Mouse (Mus musculus): ENCODE measurements around the gene Wipf1. TPM values are rescaled to one million over a fixed set of nuclear protein-coding genes. Genes with fewer than 3 reads are reported as not detected.

Gene Wipf1
- polyA plus RNA-seq, 1 experiment from 2014 or later: 10.9 TPM

DNA sequence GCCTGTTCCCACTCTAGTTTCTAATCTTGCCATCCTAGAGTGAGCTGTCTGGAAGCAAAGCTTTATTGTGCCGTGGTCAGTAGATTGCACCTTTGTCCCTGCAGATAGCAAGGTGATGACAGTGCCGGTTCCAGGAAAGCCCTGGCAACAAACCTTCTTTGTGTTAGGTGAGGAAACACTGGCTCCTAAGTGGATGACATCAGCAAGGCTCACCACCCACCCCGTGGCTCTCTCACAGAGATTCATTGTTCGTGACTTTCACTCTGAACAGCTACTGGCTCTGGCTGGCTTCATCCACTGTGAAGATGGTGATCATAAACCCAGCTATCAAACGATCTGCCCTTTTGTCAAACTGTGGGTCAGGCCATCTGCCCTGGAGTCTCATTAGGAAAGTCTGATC, 113.6 kb downstream of the Wipf1 start:
- no peaks in the 10 kb centered on the region for H3K36me3 ChIP-seq (ENCODE audit: control insufficient read depth, insufficient read depth, low read length)
- no peak overlapping the region for H3K4me2 ChIP-seq (ENCODE audit: low read depth, low read length, severe bottlenecking)
- H3K9me3 ChIP-seq (ENCODE audit: control insufficient read depth, low read length): no peaks in the 10 kb centered on the region
- no peaks in the 10 kb centered on the region for H3K27me3 ChIP-seq (ENCODE audit: control insufficient read depth, insufficient read depth, low read length)
- H3K9ac ChIP-seq (ENCODE audit: low read length): no peak overlapping the region
- DNase-seq (ENCODE audit: low spot score) (no peak), ATAC-seq (replicated peaks; ENCODE audit: low FRiP score) (no peak)
- H3K27ac ChIP-seq (ENCODE audit: low read depth, low read length): no peak overlapping the region
- no peak overlapping the region for H3K4me3 ChIP-seq (ENCODE audit: low read depth, low read length)
- 73% methylated on average over 5 of the region's 5 CpGs for WGBS
- H3K4me1 ChIP-seq (replicated peaks; ENCODE audit: control insufficient read depth, insufficient read depth, low read length): peaks cover 6% of the 10 kb centered on the region; the same call in 1 of the 2 replicates

DNA sequence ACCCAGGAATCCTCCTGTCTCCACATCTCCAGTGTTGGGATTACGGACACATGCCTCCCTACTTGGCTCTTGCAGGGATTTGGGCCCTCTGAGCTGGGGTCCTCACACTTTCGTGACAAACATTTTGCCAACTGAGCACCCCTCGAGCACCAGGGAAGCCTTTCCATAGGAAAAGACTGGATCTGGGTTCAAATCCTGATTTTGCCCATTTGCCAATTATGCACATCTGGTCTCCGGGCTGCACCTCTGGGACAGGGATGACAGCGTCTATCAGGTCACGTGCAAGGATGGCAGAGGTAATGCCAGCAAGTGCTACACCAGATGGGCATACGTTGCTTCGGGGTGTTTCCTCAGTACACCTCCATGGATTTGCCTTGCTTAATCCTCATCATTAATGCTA, 119.5 kb downstream of the Wipf1 start:
- H3K4me1 ChIP-seq (replicated peaks; ENCODE audit: control insufficient read depth, insufficient read depth, low read length): no peaks in the 10 kb centered on the region
- DNase-seq (ENCODE audit: low spot score) (no peak), ATAC-seq (replicated peaks; ENCODE audit: low FRiP score) (no peak)
- 91% methylated on average over 8 of the region's 8 CpGs for WGBS
- H3K9ac ChIP-seq (ENCODE audit: low read length): no peak overlapping the region
- no peak overlapping the region for H3K4me3 ChIP-seq (ENCODE audit: low read depth, low read length)
- H3K4me2 ChIP-seq (ENCODE audit: low read depth, low read length, severe bottlenecking): no peak overlapping the region
- H3K27me3 ChIP-seq (ENCODE audit: control insufficient read depth, insufficient read depth, low read length): no peaks in the 10 kb centered on the region
- H3K36me3 ChIP-seq (ENCODE audit: control insufficient read depth, insufficient read depth, low read length): no peaks in the 10 kb centered on the region
- H3K27ac ChIP-seq (ENCODE audit: low read depth, low read length): no peak overlapping the region
- no peaks in the 10 kb centered on the region for H3K9me3 ChIP-seq (ENCODE audit: control insufficient read depth, low read length)

DNA sequence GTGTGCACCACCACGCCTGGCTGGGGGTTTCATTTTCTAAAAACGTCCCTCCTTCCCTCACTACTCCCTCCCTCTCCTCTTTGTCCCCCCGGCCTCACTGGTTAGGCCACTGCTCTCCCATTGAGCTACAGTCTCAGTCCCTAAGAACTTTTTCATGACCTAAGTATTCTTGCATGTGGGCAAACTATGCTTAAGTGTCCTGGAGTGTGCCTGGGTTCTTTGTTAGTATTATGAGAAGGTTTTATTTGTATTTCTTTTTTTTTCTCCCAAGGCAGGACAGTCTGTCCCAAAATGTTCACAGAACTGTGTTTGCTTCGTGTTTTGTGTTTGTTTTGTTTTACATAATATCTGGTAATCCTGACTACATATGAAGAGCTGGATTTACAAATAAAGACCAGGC, 121.9 kb downstream of the Wipf1 start:
- no peak overlapping the region for H3K9ac ChIP-seq (ENCODE audit: low read length)
- no peak overlapping the region for H3K27ac ChIP-seq (ENCODE audit: low read depth, low read length)
- 58% methylated on average over 4 of the region's 4 CpGs for whole genome bisulfite sequencing
- H3K4me3 ChIP-seq (ENCODE audit: low read depth, low read length): no peak overlapping the region
- no peaks in the 10 kb centered on the region for H3K27me3 ChIP-seq (ENCODE audit: control insufficient read depth, insufficient read depth, low read length)
- no peaks in the 10 kb centered on the region for H3K4me1 ChIP-seq (replicated peaks; ENCODE audit: control insufficient read depth, insufficient read depth, low read length)
- no peaks in the 10 kb centered on the region for H3K9me3 ChIP-seq (ENCODE audit: control insufficient read depth, low read length)
- no peak overlapping the region for H3K4me2 ChIP-seq (ENCODE audit: low read depth, low read length, severe bottlenecking)
- ATAC-seq (replicated peaks; ENCODE audit: low FRiP score) (no peak), DNase-seq (ENCODE audit: low spot score) (no peak)
- no peaks in the 10 kb centered on the region for H3K36me3 ChIP-seq (ENCODE audit: control insufficient read depth, insufficient read depth, low read length)

DNA sequence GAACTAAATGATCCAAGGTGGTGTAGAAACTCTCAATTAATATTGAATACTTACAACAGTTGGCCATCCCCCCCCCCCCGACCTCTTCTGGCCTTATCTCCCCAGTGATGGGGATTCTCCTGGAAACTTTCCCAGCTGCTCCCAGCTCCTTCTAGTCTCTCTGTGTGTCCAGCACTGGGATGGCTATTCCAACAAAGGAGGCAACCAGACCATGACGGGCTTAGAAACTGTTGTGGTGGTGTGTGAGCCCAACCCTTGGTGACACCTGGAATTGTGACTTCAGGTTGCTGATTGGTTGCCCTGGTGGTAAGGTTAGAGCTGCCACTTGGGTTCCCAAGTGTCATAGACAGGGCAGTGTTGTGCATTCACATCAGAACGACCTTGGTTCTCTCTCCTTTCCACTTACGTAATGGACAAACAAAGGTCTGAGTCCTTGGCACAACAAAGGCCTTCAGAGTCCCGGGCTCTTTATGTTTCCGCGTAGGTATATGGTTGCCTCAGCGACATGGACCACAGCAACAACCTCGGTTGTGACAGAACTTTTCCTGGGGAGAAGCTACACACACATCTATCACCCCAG, 123.1 kb downstream of the Wipf1 start:
- no peaks in the 10 kb centered on the region for H3K27me3 ChIP-seq (ENCODE audit: control insufficient read depth, insufficient read depth, low read length)
- H3K4me1 ChIP-seq (replicated peaks; ENCODE audit: control insufficient read depth, insufficient read depth, low read length): no peaks in the 10 kb centered on the region
- WGBS: 87% methylated on average over 9 of the region's 9 CpGs
- ATAC-seq (replicated peaks; ENCODE audit: low FRiP score): no peak
- H3K36me3 ChIP-seq (ENCODE audit: control insufficient read depth, insufficient read depth, low read length): no peaks in the 10 kb centered on the region
- no peak overlapping the region for H3K27ac ChIP-seq (ENCODE audit: low read depth, low read length)
- no peak overlapping the region for H3K4me2 ChIP-seq (ENCODE audit: low read depth, low read length, severe bottlenecking)
- H3K9ac ChIP-seq (ENCODE audit: low read length): no peak overlapping the region
- no peak for DNase-seq (ENCODE audit: low spot score)
- H3K4me3 ChIP-seq (ENCODE audit: low read depth, low read length): no peak overlapping the region
- H3K9me3 ChIP-seq (ENCODE audit: control insufficient read depth, low read length): no peaks in the 10 kb centered on the region

DNA sequence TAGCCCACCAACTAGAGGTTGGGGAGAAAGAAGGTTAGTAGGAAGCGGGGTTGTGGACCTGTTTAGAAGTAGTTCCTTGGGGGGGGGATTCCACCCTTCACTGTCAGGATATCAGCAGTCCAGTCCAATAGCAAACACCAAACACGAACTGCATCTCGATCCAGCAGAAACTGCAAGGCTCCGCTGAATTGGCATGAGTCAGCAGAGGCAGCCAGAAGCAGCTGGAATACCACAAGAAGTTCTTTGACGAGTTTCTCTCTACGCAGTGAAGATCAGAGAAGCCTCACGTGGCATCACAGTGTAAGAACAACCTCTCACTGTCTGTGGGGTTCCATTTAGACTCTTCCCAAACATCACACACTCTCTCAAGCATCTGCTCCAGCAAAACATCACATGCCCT, 124.6 kb downstream of the Wipf1 start:
- ATAC-seq (replicated peaks; ENCODE audit: low FRiP score) (no peak), DNase-seq (ENCODE audit: low spot score) (no peak)
- whole genome bisulfite sequencing: 88% methylated on average over 7 of the region's 7 CpGs
- Histone ChIP-seq H3K27ac (ENCODE audit: low read depth, low read length) (no peak overlapping the region), H3K4me3 (ENCODE audit: low read depth, low read length) (no peak overlapping the region), H3K9me3 (ENCODE audit: control insufficient read depth, low read length) (no peaks in the 10 kb centered on the region), H3K4me2 (ENCODE audit: low read depth, low read length, severe bottlenecking) (no peak overlapping the region), H3K4me1 (replicated peaks; ENCODE audit: control insufficient read depth, insufficient read depth, low read length) (no peaks in the 10 kb centered on the region), H3K27me3 (ENCODE audit: control insufficient read depth, insufficient read depth, low read length) (no peaks in the 10 kb centered on the region), H3K36me3 (ENCODE audit: control insufficient read depth, insufficient read depth, low read length) (no peaks in the 10 kb centered on the region), H3K9ac (ENCODE audit: low read length) (no peak overlapping the region)

DNA sequence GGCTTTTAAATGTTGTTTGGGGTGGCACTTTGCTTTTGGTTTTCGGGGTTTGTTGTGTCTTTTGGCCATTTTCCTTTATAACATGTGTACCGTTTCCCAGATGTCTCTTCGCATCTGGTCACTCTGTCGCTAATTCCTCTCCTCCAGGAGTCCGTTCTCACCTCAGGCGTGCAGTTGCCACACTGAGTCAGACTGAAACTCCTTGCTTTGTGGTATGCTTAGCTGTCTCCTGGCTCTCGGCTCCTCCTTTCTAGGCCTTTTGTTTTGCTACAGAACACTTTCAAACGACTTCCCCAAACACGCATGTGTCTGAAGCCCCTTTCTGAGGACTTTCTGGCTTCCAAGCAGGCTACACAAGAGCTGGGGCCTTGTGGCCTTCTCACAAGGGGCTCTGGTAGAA, 125.1 kb downstream of the Wipf1 start:
- WGBS: 88% methylated on average over 9 of the region's 9 CpGs
- ATAC-seq (replicated peaks; ENCODE audit: low FRiP score): no peak
- Histone ChIP-seq H3K9me3 (ENCODE audit: control insufficient read depth, low read length) (no peaks in the 10 kb centered on the region), H3K9ac (ENCODE audit: low read length) (no peak overlapping the region), H3K4me1 (replicated peaks; ENCODE audit: control insufficient read depth, insufficient read depth, low read length) (no peaks in the 10 kb centered on the region), H3K27me3 (ENCODE audit: control insufficient read depth, insufficient read depth, low read length) (no peaks in the 10 kb centered on the region), H3K4me2 (ENCODE audit: low read depth, low read length, severe bottlenecking) (no peak overlapping the region), H3K4me3 (ENCODE audit: low read depth, low read length) (no peak overlapping the region), H3K27ac (ENCODE audit: low read depth, low read length) (no peak overlapping the region), H3K36me3 (ENCODE audit: control insufficient read depth, insufficient read depth, low read length) (no peaks in the 10 kb centered on the region)
- no peak for DNase-seq (ENCODE audit: low spot score)

DNA sequence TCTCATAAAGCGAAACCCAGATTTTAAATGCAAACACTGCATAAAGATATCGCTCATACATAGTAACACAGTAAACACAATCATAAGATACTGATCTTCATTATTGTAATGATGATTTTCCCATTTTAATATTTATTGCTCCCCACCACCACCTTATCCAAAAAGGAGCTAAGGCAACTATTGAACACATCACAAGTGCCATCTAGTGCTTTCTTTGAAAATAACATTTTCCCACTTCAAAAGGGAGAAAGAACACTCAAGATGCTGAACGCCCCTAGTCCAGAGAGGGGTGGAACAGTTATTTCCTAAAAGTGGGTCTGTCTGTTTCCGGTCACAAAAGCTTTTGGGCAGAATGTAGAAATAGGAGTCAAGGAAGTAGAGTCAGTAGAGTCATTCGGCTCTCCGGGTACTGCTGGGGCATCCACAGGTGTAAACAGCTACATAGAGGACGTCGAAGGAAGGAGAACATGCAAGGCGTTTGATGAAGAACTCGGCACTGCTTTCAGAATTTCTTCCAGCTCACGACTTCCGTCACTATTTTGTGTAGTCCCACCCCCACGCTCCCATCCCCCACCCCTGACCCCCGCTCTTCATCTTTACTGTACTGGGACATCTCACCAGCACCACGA, 126.0 kb downstream of the Wipf1 start:
- ATAC-seq (replicated peaks; ENCODE audit: low FRiP score) (no peak), DNase-seq (ENCODE audit: low spot score) (no peak)
- Histone ChIP-seq H3K4me3 (ENCODE audit: low read depth, low read length) (no peak overlapping the region), H3K9ac (ENCODE audit: low read length) (no peak overlapping the region), H3K9me3 (ENCODE audit: control insufficient read depth, low read length) (no peaks in the 10 kb centered on the region), H3K27me3 (ENCODE audit: control insufficient read depth, insufficient read depth, low read length) (no peaks in the 10 kb centered on the region), H3K36me3 (ENCODE audit: control insufficient read depth, insufficient read depth, low read length) (no peaks in the 10 kb centered on the region), H3K4me1 (replicated peaks; ENCODE audit: control insufficient read depth, insufficient read depth, low read length) (no peaks in the 10 kb centered on the region), H3K4me2 (ENCODE audit: low read depth, low read length, severe bottlenecking) (no peak overlapping the region), H3K27ac (ENCODE audit: low read depth, low read length) (no peak overlapping the region)
- WGBS: 86% methylated on average over 15 of the region's 15 CpGs

DNA sequence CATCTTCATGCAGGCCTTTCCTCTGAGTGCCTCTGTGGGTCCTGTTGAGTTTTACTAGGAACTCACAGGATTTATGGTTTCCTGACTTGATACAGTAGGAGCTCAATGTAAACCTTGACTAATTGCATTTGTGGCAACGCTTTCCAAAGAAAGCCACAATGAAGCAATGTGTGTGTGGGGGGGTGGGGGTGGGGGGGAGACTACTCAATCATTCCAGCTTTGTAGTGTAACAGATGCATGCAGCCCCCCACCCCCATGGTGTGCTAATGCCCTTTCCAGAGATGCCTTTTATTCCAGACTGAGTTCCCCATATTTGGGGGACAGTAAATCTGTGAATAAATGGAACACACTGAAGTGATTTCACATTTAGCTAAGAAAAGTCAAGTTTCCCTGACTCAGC, 127.8 kb downstream of the Wipf1 start:
- Histone ChIP-seq H3K9me3 (ENCODE audit: control insufficient read depth, low read length) (no peaks in the 10 kb centered on the region), H3K9ac (ENCODE audit: low read length) (no peak overlapping the region), H3K36me3 (ENCODE audit: control insufficient read depth, insufficient read depth, low read length) (no peaks in the 10 kb centered on the region), H3K4me2 (ENCODE audit: low read depth, low read length, severe bottlenecking) (no peak overlapping the region), H3K27me3 (ENCODE audit: control insufficient read depth, insufficient read depth, low read length) (no peaks in the 10 kb centered on the region), H3K4me1 (replicated peaks; ENCODE audit: control insufficient read depth, insufficient read depth, low read length) (no peaks in the 10 kb centered on the region), H3K27ac (ENCODE audit: low read depth, low read length) (no peak overlapping the region), H3K4me3 (ENCODE audit: low read depth, low read length) (no peak overlapping the region)
- WGBS: 71% methylated on average over 1 of the region's 1 CpGs
- ATAC-seq (replicated peaks; ENCODE audit: low FRiP score): no peak
- DNase-seq (ENCODE audit: low spot score): no peak

DNA sequence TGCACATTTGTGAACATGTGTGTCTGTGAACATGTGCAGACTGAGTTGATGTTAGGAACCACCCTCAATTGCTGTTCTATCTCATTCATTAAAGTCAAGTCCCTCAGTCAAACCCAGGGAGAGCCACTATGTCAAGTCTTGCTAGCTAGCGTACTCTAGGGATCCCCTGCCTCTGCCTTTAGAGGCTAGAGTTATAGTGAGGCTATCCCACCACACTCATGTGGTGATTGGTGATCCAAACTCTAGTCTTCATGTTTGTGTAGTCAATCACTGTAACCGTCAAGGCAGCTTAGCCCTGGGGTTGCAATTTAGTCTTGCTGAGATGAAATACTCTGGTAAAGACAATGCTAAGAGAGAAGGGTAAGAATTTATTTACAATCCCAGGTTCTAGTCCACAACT, 132.1 kb downstream of the Wipf1 start:
- ATAC-seq (replicated peaks; ENCODE audit: low FRiP score) (no peak), DNase-seq (ENCODE audit: low spot score) (no peak)
- H3K36me3 ChIP-seq (ENCODE audit: control insufficient read depth, insufficient read depth, low read length): no peaks in the 10 kb centered on the region
- WGBS: 82% methylated on average over 2 of the region's 2 CpGs
- H3K4me3 ChIP-seq (ENCODE audit: low read depth, low read length): no peak overlapping the region
- H3K27ac ChIP-seq (ENCODE audit: low read depth, low read length): no peak overlapping the region
- no peak overlapping the region for H3K9ac ChIP-seq (ENCODE audit: low read length)
- no peaks in the 10 kb centered on the region for H3K9me3 ChIP-seq (ENCODE audit: control insufficient read depth, low read length)
- no peaks in the 10 kb centered on the region for H3K27me3 ChIP-seq (ENCODE audit: control insufficient read depth, insufficient read depth, low read length)
- H3K4me2 ChIP-seq (ENCODE audit: low read depth, low read length, severe bottlenecking): no peak overlapping the region
- H3K4me1 ChIP-seq (replicated peaks; ENCODE audit: control insufficient read depth, insufficient read depth, low read length): no peaks in the 10 kb centered on the region
